Mouse (Mus musculus): ENCODE measurements around the gene Wnk1.

The Wnk1 gene

GRCm38 (mm10) chr6:120040557-120040857 lies 2.0 kb upstream of the Wnk1 start:
- DNase-seq (ENCODE audit: low read depth, low spot score): no peak

GRCm38 (mm10) chr6:120039668-120040556 lies 1.4 kb upstream of the Wnk1 start:
- DNase-seq (ENCODE audit: low read depth, low spot score): peak; percentile 91

- DNase-seq (ENCODE audit: low read depth, low spot score): peak; percentile 33
Observed at GRCm38 (mm10) chr6:120039256-120039563, 738 bp upstream of the Wnk1 start.

GRCm38 (mm10) chr6:120037636-120038365 lies 671 bp downstream of the Wnk1 start:
- peak; percentile 56 for DNase-seq (ENCODE audit: low read depth, low spot score)

- peak; percentile 70 for DNase-seq (ENCODE audit: low read depth, low spot score)
Observed at GRCm38 (mm10) chr6:120037004-120037635, 1.4 kb downstream of the Wnk1 start.

- DNase-seq (ENCODE audit: low read depth, low spot score): no peak
Observed at GRCm38 (mm10) chr6:120024577-120024976, 13.9 kb downstream of the Wnk1 start.

GRCm38 (mm10) chr6:120023746-120024145 lies 14.7 kb downstream of the Wnk1 start:
- DNase-seq (ENCODE audit: low read depth, low spot score): no peak

- DNase-seq (ENCODE audit: low read depth, low spot score): no peak
Observed at GRCm38 (mm10) chr6:120022042-120022441, 16.4 kb downstream of the Wnk1 start.

- DNase-seq (ENCODE audit: low read depth, low spot score): no peak
Observed at GRCm38 (mm10) chr6:120019697-120020096, 18.8 kb downstream of the Wnk1 start.

GRCm38 (mm10) chr6:120013125-120013524 lies 25.3 kb downstream of the Wnk1 start:
- no peak for DNase-seq (ENCODE audit: low read depth, low spot score)

- DNase-seq (ENCODE audit: low read depth, low spot score): no peak
Observed at GRCm38 (mm10) chr6:120011440-120011839, 27.0 kb downstream of the Wnk1 start.

- no peak for DNase-seq (ENCODE audit: low read depth, low spot score)
Observed at GRCm38 (mm10) chr6:120011001-120011400, 27.5 kb downstream of the Wnk1 start.

GRCm38 (mm10) chr6:120010535-120010934 lies 27.9 kb downstream of the Wnk1 start:
- no peak for DNase-seq (ENCODE audit: low read depth, low spot score)

GRCm38 (mm10) chr6:120001718-120002117 lies 36.8 kb downstream of the Wnk1 start:
- DNase-seq (ENCODE audit: low read depth, low spot score): peak; percentile 59

- no peak for DNase-seq (ENCODE audit: low read depth, low spot score)
Observed at GRCm38 (mm10) chr6:119996480-119996879, 42.0 kb downstream of the Wnk1 start.

GRCm38 (mm10) chr6:119924235-119925005 lies 114.1 kb downstream of the Wnk1 start:
- peak; percentile 10 for DNase-seq (ENCODE audit: low read depth, low spot score)

- no peak for DNase-seq (ENCODE audit: low read depth, low spot score)
Observed at GRCm38 (mm10) chr6:119922544-119922943, 115.9 kb downstream of the Wnk1 start.

GRCm38 (mm10) chr6:119922136-119922535 lies 116.3 kb downstream of the Wnk1 start:
- no peak for DNase-seq (ENCODE audit: low read depth, low spot score)

GRCm38 (mm10) chr6:119918561-119919181 lies 119.8 kb downstream of the Wnk1 start:
- no peak for DNase-seq (ENCODE audit: low read depth, low spot score)

GRCm38 (mm10) chr6:119915710-119916109 lies 122.8 kb downstream of the Wnk1 start:
- no peak for DNase-seq (ENCODE audit: low read depth, low spot score)

GRCm38 (mm10) chr6:119912046-119912445 lies 126.4 kb downstream of the Wnk1 start:
- DNase-seq (ENCODE audit: low read depth, low spot score): no peak

Data from mesoderm, embryonic 11.5 days (tissue).